Mouse (Mus musculus): ENCODE data around the gene Ankrd9. TPM values are rescaled to one million over a fixed set of nuclear protein-coding genes. Genes with fewer than 3 reads are reported as not detected.

Gene Ankrd9
- total RNA-seq, 2 experiments from 2014 or later: 81.0 to 82.1 TPM

Other genes starting within 250 kb of the Ankrd9 start
- 10 to 100 TPM; 32.9 to 35.2 TPM for gene Wdr20, start 241.1 kb downstream of the Ankrd9 start, total RNA-seq (2021)
- under 1 TPM; 0.65 to 0.78 TPM for gene Mok, start 138.1 kb downstream of the Ankrd9 start, total RNA-seq (2021)
- gene Zfp839, start 128.8 kb downstream of the Ankrd9 start, total RNA-seq (2021): 1 to 10 TPM; 7.9 to 8.0 TPM
- 10 to 100 TPM; 35.3 to 38.1 TPM for gene Cinp, start 89.9 kb downstream of the Ankrd9 start, total RNA-seq (2021)
- gene Tecpr2, start 89.8 kb downstream of the Ankrd9 start, total RNA-seq (2021): 1 to 10 TPM; 5.7 to 6.0 TPM
- 10 to 100 TPM; 22.0 to 22.3 TPM for gene Rcor1, start 60.3 kb upstream of the Ankrd9 start, total RNA-seq (2021)
- 10 to 100 TPM; 12.4 to 15.5 TPM for gene Traf3, start 187.3 kb upstream of the Ankrd9 start, total RNA-seq (2021)
- not detected for gene 4930595D18Rik, start 205.5 kb upstream of the Ankrd9 start, total RNA-seq (2021)

Data from heart, postnatal 14 days (tissue).